Mouse (Mus musculus) thymus, postnatal 4 days (tissue): ENCODE measurements at regions not wholly inside any gene's neighbourhood (a gene's known extent, or its start where the extent isn't known, plus 50 kb on each side); places are given as distances from the start of the nearest gene placed in this dataset.

Experiments used
- DNase-seq: peaks from one replicate; pipeline ENCODE4 v3.0.0; 2021

DNA sequence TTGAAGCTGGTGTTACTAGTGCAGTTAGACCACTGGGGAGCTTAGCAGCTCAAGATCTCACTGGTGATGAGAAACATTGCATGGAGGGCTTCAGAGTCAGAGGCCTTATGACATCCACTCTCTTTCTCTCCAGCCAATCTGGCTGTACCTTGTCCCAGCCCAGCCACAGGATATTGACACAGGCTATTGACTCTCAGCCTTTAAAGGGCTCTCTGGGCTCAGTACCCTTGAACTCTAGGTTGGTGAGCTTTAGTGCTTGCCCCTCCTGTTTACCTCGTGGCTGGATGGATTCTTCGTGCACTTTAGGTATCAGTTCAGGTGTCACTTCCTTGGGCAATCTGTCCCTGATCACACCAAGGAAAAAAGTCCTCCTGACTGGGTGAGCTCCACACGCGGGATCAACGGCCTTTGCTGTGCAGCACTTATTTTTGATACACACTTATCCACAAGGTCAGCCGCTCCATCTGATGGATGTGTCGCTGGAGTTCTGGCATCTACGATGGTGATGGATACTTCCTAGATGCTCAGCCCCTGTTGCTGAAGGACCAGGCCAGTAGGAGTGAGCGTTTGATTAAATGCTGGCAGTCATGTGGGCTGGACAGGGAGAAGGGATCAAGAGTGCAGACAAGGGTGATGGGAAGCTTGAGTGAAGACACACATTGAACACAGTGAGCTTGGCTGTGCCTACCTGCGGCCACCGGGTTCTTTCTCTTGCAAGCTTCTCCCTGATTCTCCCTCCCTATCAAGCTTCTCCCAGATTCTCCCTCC is 177.7 kb downstream of the Snx10 start:
- DNase-seq, result no peak

DNA sequence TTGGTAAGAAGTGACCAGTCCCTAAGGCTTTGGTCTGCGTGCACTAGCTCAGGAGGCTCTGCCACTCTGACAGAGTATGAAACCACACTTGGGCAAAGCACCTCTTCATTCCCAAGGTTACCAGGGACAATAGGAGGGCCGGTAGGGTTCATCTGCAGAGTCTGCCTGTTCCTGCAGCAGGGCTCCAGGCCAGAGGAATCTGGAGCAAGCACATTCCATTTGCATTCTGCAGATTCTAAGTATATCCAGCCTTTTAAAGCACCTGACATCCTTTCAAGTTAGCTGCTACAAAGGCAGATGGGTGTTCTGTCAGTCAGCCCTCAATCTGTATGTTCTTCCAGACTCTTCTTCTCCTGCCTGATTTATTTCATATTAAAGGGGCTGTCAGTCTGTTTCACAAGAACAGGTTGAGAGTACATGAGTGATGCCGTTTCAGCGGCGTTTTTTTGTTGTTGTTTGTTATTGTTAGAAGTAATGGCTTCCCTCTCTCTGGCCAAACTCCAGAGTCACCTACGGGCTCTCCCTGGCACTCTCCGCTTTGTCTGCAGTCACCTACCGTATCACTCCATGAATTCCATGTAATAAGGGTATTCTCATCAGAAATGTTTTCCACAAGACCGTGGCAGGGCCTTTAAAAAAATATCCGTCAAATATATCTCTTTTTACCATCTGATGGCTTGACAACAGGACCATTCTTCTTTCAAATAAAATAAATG is 178.9 kb downstream of the Snx10 start:
- DNase-seq, result no peak

DNA sequence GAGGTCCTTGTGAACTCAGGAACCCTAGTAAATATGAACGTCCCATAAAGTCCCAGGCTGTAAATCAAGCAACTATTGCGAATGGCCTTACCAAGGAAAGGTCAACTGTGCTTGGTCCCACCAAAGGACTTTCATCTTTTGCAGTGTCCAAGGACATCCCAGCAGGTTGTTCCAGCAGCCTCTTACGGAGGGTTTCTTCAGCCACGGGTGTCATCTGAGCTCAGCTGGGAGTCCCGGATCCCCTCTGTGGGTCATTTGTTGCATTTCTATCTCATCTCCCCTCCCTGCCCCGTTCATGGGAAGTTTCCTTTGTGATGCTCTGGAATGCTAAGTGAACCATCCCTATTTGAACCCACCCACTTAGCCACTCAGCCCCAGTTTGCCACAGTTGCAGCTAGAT is 184.3 kb downstream of the Snx10 start:
- no peak for DNase-seq

DNA sequence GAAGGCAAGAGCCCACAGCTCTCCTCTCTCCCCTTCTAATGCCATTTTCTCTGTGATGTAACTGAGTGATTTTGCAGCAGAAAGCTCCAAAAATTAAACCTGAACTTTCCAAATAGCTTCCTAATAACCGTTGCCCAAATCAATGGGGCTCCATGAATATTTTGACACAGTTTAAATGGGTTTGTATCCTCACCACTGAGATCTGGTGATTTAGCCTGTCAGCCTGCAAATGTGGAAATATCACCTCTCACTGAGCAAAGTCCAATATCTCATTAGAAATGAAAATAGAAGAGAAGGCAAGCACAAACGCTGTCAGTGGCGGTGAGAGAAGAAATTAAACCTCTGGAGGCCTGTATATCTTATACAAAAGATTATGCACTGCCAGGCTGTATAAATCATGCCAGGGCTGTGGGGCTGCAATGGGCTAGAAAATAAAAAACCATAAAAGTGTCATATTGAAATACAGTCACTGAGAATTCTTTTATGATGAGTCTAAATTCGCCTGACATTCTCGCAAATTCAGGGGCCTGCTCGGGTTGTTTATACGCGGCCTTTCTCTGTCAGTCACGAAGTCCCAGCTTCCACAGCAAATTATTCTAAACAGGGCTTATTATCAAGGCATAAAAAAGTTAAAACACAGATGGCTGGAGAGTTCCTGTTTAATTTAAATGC is 185.1 kb downstream of the Snx10 start:
- no peak for DNase-seq

DNA sequence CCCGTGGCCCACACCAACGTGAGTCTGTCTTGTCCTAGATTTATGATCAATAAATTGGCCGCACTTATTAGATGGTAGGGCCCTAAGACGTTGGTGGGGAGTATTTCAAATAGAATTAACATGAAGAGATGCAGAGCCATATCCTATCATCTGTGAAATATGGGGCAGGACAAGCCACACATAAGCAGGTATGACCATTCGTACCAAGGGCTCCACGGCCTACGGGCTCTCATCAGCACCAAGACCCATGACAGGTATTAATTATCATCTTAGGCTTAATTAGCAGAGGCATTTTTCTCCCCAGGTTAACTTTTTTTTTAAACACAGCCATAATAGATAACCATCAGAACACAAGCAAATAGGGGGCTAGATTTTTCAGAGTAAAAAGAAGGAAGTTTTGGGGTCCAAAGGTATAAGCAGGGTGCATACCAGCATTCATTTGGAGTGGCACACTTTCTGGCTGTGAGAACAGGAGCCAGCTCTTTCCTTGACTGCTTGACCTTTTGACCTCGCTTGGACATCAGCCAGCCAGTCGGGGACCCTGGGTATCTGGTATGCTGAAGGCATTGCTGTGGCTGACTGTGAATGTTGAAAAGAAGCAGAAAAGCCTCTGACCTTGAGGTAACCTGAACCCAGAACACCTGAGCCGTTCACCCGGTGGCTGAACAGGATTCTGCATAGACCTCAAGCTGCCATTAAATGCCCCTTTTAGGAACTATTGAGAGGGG is 185.8 kb downstream of the Snx10 start:
- no peak for DNase-seq

DNA sequence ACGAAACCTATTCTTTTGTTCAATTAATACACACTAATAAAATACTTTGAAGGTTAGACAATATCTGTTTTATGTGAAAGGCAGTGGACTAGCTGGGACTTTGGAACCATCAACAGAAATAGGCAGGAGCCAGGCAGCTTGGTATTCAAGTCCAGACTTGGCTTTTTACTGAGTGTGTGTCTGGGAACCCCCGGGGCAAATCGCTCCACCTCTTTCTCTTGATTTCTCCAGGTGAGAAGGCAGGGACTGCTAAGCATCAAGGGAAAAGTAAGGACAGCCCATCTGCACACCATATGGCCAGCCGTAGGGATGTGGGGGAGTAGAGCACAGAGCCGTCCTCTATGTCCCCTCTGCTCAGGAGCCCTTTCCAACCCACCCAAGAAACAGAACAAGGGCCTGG is 186.5 kb downstream of the Snx10 start:
- DNase-seq, result no peak

DNA sequence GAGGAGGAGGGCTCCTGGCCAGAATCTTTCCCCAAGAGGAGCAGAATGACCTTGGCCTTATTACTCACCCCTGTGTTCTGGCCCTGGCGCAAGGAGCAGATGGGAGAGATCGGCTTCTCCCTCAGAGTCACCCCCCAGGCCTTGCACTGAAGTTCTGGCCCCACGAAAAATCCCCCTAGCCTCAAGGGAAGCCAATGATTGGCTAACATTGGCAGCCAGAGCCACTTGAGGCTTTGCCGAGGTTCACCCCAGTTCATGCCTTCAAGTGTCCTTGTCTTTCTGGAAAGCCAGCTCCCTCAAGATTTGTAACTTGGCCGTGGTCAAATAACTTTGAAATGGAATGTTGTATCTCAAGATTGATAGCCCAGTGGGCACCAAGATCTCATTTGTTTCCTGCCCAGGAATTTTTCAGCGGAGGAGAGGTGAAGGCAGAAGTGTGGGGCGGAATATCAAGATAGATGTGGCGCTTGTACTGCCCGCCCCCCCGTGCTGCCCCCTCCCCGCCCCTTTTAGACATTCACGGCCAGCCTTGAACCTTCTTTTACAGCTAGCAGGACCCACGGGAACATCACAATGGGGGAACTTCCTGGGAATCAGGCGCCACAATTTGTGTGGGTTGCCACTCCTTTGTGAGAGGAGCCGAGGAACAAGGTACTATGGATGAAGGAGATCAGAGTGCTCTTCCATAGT is 187.4 kb downstream of the Snx10 start:
- DNase-seq, result no peak

DNA sequence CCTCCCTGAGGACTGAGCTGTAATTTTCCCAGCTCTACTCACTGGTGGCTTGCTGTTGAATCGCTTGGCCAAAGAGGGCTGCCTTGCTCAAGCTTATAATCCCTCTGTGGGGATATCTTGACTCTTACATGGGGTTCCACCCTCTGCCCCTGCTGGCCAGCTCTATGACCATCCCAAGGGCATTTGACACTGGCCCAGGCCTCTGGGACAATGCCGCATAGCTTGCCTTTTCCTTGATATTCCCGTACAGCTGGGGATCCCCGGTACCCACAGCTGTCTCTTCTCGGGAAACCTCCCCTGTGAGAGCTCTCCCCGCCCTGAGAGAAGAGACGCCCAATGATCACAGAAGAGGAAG is 187.9 kb downstream of the Snx10 start:
- no peak for DNase-seq

DNA sequence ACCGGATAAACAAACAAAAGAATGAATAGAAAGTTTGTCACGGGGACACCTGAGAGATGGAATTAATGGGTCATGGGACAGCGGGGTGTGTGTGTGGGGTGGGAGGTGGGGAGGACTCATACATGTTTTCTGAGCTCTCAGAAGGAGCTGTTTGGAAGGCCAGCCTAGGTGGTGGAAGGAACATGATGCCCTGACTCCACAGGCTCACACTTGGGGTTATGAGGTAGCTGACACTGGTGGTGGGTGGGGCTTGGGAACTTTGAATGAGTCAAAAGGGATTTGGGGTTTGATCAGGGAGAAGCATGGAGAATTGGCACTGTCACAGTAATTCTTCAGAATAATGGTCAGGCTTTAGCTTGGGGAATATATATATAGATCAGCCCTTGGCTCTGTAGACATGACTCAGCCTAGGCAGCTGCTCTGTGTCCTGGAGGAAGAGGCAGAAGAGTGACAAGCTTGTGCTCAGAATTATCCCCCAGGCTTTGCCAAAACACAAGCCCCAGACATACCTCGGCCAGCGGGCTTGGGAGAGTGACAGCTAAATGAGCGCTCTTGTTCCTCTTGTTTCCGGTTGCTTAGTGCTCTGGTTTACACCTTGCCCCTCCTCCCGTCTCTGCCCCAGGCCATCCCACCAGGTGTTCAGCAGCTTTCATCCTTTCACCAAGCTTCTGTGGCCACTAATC is 191.6 kb downstream of the Snx10 start:
- DNase-seq, result peak; percentile 10

DNA sequence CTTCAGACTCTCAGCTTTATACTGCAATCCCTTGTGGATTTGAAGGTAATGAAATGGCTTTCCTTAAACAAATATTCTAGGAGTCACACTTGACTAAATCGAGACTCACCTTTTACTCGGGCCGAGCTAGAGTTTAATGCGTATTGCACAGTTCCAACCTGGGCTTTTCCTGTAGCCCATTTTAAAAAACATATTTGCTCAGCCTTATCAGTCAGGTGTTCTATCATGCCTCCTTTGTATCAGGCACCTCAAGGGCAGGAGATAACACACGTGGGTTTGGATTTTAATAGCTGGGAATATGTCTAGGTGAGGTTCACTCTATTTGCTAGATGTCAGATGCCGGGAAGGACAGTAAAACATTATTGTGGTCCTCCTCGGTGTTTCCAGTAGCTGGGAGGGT is 193.7 kb downstream of the Snx10 start:
- DNase-seq, result no peak

DNA sequence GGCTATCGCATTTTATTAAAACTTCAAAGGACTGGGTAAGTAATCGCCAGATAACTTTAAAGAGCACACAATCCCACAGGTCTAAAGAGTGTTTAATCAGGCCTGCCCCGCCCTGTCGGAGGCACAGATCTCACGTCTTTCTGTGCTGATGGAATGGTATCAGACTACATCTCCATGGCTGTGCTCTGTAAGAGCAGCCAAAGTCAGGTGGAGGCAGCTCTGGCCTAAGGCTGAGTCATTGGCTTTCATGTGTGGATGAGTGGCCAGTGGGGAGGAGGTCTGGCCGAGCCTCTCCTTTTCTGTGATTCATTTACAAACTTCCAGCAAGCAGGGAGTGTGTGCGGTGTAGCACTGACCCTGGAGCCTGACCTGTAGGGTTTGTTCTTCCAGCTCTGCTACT is 197.0 kb downstream of the Snx10 start:
- DNase-seq, result no peak

DNA sequence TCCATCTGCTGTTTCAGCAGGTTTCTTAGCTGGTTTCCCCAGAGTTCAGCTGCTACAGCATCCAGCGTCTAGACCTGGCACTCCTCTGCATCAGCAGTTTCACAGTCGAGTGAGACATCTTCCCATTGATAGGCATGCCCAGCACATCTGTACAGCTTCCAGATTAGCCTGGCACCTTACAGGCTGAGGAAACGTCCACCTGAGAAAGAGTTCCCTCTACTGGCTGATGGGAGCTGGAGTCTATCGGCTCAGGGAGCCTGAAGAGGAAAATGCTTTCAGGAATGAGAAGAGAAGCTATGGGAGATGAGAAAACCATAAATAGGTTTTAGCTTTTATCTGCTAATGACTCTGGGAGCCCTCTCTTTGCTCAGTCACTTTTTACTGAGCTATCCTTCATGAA is 199.4 kb downstream of the Snx10 start:
- no peak for DNase-seq

DNA sequence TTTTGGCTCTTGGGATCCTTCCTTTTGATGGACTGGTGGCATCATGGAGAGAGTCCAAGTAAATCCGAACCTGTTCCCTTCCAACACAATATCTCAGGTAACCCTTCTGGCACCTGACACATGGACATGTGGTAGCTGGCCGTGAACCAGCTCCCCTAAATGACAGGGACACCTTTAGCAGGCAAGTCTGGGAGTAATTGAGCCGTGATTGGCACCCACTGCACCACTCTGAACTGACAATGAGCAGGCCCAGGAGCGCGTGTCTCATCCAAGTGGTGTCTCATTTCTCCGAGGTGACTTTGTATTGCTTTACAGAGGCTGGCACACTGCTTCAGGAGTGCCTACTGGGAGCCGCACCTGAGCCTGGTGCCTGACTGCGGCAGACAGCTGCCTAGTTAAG is 203.5 kb downstream of the Snx10 start:
- no peak for DNase-seq

DNA sequence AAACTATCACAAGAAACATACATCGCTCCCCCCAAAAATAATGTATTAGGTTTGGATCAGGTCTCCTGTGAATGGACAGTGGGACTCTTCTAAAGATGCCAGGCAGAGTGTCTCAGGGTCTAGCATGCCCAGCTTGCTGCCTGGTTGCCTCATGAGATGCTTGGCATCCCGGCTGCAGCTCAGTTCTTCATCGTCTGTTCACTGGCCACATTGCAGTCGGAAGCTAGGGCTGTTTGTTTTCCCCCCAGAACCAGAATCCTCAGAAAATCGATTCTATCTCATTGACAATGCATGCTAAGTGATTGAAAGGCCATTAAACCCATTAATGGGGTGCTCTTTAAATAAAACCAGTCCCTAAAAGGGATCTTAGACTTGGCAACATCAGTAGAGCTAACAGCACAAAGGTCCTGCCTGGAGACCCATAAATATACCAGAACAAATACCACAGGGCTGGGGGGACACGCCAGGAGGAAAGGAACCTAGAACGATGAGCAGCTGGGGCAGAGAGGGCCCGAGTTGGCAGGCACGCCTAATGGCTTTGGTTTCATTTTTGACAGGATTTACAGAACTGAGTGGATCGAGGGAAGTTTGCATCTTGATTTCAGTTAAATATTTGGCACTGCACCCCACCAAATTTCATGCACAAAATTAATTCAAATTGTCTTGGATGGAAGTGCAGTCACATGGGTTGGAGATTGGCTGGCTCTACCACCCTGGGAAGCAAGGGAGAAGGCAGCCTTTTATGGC is 205.3 kb downstream of the Snx10 start:
- no peak for DNase-seq

DNA sequence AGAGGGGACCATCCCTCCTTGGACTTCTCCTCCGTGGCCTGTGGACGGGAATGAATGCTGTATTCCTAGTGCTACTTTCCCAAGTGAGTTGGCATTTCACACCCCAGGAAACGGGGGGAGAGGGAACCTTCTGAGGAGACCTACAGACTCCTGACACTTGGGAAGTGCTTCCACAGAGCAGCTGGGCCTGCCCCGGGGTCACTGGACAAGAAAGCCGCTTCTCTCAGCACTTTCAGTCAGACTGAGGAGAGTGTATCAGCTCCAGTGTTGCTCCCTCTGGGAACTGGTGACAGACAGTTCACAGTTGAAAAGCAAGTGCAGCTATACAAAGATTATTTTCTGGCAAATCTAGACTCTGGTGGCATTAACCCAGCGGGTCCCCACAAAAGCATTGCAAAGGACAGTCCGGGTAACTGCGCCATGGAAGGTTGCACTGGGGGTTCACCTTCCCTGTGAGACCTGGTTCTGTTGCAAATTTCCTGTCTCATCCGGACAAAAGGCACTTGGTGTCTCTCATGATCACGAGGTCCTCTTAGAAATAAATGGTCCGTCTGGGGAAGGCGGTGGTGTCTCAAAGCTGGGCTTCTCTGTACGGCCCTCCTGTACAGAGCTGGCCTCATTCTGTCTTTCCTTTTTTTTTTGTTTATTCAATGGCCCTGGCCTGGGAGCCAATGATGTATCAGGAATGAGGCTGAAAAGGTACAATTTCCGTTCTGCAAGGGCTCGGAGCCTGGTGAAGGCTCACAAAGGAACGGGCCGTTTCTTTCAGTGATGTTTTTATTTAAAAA is 207.1 kb downstream of the Snx10 start:
- no peak for DNase-seq

DNA sequence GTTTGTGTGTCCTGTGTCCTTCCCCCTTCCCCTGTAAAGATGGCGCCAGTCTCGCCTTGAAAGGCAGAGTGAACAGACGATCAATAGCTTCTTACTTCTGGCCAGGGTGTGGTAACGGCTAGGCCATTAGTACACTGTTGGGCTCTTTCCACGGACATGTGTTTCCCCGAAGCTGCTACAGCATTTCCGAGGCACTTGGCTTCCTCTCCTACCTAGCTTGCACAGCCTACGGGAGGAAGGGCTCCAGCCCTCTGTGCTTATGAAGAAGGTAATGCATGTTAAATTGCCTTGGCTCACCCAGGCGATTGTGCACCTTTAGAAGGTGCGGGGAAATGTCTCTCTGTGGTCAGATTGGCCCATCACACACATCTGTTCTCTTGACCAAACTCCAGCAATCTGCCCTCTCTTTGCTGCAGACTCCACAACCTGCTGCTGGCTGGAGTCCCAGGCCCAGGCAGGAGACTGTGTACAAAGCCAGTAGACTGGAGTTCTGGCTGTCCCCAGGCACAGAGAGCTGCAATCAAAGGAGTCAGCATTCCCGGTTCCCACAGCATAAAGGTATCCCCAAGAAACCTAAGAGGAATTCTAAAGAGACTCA is 208.7 kb downstream of the Snx10 start:
- DNase-seq, result no peak

DNA sequence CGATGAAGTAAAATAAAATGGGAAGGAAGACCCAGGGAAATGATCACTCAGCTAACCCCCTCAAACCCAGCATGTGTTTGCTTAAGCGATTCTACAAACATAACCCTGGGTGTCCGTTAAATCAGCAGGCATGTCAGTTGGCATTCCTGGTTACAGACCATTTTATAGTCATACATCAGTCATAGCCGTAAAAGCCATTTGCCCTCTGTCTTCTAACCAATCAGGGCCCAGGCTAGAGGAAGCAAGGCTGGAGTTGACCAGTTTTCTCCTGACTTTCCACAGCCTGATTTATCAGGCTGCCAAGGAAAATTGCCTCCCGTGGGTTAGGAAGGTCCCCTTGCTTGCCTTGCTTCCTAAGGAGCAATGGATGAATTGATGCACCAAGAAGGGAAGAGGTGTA is 212.3 kb downstream of the Snx10 start:
- DNase-seq, result no peak

DNA sequence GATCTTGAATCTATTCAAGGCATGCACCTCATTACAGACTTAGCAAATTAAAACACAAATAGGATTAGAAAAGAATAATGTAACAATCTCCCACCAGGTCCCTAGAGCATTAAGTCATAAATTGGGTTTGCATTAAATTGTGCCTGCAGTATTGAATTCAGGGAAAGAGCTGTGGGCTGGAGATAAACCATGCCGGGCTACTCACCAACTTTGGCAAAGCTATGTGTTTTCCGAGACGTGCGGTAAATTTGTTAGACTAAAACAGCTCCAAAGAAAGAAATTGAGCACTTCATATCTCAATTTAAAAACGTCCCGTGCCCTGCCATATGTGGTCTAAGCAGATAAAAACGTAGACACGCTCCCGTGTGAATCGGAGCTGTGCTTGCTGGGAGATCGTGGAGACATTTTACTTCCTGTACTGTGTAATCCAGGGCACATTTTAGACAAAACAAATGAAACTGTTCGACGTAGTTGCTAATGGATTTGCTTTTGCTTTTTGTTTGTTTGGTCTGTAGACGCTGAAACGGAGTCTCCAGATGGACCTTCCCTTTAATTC is 219.5 kb downstream of the Snx10 start:
- DNase-seq, result no peak

DNA sequence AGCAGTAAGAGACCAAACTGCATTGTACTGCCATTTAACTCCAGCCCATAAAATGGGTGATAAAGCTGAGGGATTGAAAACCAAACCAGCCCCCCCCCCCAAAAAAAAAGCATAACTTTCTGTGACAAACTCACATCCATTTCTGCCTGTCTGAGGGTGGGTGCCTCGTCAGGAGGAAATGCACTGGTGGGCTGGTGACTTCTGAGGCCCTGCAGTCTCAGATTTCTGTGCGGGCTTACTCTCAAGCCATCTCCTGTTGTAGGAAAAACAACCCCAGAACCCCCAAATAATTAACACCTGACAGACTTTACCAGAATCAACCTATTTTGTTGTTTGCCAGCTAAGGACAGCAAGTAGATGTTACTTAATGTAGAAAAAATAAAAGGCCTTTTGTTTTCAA is 220.9 kb downstream of the Snx10 start:
- no peak for DNase-seq

DNA sequence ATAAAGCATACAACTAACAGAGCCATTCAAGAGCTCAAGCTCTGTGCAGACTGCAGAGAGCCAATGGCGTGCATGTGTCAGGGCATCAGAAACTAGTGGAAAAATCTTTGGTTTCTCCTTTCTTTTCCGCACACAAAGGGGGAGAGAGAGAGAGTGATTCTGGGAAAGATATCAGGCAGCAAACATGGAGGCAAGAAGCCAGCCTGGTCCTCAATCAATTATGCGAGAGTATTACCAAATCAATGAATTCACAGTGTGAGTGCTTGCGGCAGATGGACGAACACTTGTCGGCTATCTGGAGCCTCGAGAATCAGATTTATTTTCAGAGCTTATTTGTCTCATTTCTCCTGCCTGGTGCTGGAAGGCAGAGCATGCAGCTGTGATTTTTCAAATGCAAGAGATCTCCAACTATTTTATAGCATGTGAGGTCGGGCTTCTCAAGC is 230.6 kb downstream of the Snx10 start:
- no peak for DNase-seq
